Mouse (Mus musculus): ENCODE measurements at regions not wholly inside any gene's neighbourhood (a gene's known extent, or its start where the extent isn't known, plus 50 kb on each side); places are given as distances from the start of the nearest gene placed in this dataset.
A peak's percentile ranks its signal among the peaks of the same experiment; 100 is the strongest.

DNA sequence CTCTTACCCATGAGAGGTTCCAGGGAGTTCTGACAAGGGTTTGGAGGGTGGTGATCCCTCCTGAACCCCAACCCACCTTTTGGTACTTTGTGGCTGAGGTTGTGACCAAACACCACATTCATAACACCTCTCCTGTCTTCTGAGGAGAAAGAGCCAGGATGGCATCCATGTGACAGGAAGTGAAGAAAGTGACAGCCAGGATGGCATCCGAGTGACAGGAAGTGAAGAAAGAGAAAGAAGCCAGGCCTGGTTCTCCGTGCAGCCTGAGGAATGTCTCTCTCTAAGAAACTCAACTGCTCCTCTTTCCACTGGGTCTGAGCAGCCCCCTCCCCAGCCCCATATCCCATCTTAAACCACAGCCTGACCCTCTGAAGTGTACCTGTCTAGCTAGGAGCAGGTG lies 138.9 kb upstream of the Tle3 start:
- ATAC-seq (replicated peaks; ENCODE audit: insufficient number of reproducible peaks, low FRiP score, low TSS enrichment, poor library complexity, severe bottlenecking) = no peak

DNA sequence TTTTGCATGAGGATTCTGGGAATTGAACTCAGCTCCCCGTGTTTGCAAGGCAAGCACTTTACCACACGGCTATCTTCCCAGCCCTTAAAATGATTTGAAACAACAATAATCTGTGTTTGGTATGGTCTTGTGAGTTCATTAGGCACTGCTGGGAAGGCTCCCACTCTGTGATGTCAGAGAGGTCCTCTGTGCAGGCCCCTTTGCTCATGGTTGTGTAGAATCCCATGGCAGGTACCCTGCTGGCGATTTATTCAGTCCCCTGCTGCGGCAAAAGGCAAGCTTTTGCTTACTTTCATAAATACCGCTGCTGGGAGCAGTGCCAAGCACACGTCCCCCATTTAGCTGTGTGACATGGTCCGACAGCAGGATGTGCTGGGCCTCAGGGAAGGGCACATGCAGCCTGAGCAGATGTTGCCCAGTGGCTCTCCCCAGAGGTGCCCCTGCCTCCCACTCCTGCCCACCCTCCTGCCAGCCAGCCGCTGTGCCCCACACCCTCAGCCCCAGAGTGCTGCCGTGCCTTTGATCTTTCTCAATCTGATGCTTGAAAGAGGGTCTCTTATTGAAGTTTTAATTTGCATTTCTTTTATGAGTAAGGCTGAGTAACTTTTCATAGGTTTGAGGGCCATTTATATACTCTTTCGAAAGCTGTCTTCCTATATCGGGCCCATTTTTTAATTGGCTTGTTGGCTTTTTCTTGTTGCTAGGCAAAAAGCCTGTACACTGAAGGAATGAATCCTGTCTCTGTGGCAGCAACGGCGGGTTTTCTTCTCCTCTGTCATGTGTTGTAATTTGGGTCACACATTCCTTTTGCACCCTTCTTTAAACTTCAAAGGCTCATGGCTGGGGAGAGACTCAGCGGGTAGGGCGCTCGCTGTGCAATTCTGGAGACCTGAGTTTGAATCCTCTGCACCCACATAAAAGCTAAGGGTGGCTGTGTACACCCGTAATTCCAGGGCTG lies 136.2 kb upstream of the Tle3 start:
- no peak for ATAC-seq (replicated peaks; ENCODE audit: insufficient number of reproducible peaks, low FRiP score, low TSS enrichment, poor library complexity, severe bottlenecking)

DNA sequence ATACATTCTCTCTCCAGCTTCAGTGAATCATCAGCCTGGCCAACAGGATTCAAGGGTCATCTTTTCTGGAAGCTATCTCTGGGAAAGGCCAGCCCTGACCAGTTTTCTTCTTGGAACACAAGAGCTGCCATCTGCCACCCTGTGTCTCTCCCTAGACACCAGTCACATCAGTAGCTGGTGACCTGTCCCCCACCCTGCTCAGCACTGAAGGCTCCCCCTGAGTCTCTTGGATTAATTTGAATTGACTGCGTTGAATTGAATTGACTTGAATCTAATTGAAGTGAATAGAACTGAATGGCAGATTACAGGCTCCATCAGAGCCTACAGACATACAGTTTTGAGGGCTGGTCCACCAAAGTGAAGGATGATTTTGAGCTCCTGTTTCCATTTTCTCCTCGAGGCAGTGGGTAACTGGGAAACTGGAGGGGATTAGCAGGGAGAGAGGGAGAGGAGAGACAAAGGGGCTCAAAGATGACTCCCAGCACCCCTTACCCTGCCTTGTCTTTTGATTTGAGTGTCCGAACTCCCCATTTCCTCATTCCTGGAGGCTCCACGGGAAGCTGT lies 133.4 kb upstream of the Tle3 start:
- ATAC-seq (replicated peaks; ENCODE audit: insufficient number of reproducible peaks, low FRiP score, low TSS enrichment, poor library complexity, severe bottlenecking) = no peak

DNA sequence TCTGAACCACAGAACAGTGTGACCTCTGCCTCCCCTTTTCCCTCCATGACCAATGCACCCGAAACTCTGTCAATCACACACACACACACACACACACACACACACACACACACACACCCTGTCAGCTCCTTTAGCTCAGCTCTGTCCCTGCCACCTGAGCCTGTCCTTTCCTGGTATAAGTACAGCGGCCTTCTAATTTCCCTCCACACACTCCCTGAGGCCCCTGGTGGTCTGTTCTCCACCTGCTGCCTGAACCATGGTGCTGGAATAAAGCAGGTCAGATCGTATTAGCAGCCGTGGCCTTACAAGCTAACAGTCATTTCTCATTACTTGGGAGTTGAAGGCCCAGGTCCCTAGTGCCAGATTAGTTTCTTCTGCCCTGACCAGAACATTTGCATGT lies 132.8 kb upstream of the Tle3 start:
- ATAC-seq (replicated peaks; ENCODE audit: insufficient number of reproducible peaks, low FRiP score, low TSS enrichment, poor library complexity, severe bottlenecking) = no peak

DNA sequence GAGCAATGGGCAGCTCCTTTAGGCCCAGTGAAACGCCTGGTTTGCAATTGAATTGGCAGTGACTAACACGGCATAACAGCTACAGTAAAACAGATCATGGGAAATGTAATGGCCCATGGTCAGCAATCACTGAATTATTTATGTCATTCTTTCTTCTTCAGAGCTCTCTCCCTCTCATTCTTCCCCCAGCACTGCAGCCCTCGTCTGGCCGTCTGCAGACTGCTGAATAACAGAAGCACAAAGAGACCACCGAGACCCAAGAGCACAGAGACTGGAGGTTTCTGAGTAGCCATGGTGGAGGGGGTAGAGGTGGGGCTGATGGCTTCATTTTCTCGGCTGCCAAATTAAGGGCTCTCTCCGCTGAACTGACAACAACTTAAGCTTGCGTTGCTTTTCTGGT lies 130.7 kb upstream of the Tle3 start:
- ATAC-seq (replicated peaks; ENCODE audit: insufficient number of reproducible peaks, low FRiP score, low TSS enrichment, poor library complexity, severe bottlenecking) = no peak

DNA sequence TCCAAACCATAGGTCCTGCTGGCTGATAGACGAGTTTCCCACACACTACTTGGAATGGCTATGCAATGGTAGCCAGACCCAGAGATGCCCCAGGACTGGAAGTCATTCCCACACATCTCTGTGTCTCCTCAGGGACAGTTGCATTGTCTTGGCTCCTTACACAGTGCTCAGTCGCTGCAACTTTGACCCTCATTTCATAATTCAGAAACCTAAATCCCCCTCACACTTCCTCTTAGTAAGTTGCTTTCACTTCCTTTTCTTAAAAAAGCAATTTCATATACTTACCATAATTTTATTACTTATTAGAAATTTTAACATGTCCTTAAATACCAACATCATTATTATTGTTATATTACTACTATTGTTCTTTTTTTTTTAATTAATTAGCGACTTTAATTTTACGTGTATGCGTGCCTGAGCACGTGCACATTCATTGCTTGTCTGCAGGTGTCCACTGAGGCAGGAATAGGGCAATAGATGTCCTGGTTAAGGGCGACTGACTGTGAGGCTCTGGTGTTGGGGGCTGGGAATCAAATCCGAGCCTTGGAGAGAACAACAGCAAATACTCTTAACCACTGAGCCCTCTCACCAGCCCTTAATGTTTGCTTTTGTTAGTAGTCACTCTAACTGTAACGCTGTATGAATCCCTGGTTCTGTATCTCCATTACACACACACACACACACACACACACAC lies 129.9 kb upstream of the Tle3 start:
- ATAC-seq (replicated peaks; ENCODE audit: insufficient number of reproducible peaks, low FRiP score, low TSS enrichment, poor library complexity, severe bottlenecking) = peak; percentile 65; the same call in 1 of the 2 replicates

DNA sequence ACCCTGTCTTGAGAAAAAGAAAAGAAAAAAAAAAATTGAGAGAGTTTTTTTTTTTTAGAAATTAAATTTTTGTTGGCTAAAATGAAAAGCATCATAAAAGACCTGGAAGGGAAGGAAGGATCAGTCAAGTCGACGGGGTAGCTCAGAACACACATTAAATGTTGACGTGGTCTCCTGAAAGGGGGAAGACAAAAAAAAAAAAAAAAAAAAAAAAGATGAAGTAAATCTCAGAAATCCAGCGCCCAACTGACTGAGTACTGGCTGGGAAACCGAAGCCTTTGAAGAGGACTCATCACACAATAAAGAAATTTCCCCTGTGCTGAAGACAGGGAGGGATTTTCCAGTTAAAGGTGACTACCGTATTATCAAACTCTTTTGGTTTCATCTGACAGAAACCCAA lies 128.9 kb upstream of the Tle3 start:
- ATAC-seq (replicated peaks; ENCODE audit: insufficient number of reproducible peaks, low FRiP score, low TSS enrichment, poor library complexity, severe bottlenecking) = no peak

DNA sequence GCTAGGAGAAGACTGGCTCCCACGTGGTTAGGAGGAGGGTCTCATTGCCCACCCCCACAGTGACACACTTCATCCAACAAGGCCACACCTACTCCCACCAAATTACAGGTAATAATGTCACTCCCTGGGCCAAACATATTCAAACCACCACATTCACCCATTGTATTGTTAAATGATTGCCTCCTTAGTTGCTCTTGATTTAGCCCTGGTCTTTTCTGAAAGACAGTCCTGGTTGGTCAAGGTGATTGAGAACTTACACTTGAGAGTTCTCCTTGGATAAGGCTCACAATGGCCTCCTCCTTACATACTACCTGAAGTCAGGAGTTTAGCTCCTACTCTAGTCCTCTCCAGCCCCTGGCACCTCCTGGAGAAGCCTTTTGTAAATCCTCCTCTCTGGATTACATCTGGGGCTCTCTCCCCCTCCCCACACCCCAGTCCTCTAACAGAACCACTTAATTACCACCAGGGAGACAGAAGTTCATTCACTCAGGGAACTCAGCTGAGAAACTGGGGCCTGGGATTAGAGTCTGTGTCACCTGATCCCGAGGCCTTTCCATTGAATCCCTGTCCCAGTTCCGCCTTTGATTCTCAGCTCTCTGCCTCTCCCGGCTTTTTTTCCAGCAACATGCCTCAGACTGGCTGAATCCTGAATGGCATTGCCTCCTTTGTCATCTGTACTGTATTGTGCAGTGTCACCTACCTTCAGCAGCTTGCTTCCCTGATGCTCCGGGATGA lies 122.3 kb upstream of the Tle3 start:
- no peak for ATAC-seq (replicated peaks; ENCODE audit: insufficient number of reproducible peaks, low FRiP score, low TSS enrichment, poor library complexity, severe bottlenecking)

DNA sequence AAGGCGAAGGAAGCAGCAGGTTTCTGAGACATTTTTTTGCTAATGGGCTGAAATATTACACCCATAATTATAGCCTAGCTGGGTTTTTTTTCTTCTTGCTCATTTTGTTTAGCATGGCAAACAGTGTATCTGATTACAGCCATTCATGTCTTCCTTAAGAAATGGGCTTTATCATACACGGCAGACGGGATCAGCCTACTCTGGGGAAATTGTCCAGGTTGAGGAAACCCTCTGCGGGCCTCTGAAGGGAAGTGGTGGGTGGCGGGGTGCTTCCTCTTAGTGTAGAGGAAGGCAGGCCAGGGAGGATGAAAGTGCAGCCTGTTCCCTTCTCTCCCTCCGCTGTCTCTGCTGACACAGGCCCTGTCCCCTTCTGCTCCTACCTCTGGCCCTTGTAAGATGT lies 120.6 kb upstream of the Tle3 start:
- ATAC-seq (replicated peaks; ENCODE audit: insufficient number of reproducible peaks, low FRiP score, low TSS enrichment, poor library complexity, severe bottlenecking) = peak; percentile 91

DNA sequence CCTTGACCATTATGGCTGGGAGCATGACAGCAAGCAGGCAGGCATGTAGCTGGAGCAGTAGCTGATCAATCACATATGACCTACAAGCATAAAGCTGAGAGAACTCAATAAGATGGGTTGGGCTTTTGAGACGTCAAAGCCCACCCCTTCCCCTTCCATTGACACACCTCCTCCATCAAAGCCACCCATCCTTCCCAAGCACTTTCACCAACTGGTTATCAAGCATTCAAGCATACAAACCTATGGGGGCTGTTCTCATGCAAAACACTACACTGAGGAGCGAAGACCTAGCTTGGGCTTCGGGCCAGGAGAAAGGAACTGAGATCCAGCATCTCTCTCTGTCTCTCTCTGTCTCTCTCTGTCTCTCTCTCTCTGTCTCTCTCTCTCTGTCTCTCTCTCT lies 118.4 kb upstream of the Tle3 start:
- ATAC-seq (replicated peaks; ENCODE audit: insufficient number of reproducible peaks, low FRiP score, low TSS enrichment, poor library complexity, severe bottlenecking) = no peak

DNA sequence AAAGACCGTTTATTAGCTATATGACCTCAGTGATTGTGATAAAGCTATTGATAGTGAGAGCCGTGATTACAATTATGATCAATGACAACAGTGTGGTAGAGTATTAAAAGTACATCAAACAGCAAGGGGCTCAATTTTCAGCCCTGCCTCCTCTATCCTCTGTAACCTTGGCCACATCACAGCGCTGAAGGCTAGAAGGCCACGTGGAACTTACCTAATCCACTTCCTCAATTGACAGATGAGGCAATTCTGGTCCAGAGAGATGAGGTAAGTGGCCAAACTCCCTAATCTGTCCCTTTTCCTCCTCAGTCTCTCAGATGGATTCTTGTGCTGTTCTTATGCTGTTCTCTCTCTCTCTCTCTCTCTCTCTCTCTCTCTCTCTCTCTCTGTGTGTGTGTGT lies 114.7 kb upstream of the Tle3 start:
- peak; percentile 96 for ATAC-seq (replicated peaks; ENCODE audit: insufficient number of reproducible peaks, low FRiP score, low TSS enrichment, poor library complexity, severe bottlenecking)

DNA sequence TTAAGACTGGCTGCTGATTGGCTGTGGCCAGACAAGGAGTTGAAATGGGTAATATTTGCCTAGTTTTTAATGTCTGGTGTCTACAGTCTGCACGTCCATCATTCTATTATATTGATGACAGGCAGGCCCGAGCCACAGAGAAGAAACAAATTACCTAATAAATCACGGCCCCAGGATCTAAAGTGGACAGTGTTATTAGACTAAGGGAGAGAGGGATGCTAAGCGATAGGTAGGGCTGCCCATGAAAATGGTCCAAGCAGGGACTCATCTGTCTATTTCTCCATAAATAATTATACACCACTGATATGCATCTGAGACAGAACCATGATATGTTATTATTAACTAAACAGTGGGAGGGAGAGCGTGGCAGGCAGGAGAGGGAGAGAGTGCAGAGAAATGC lies 114.1 kb upstream of the Tle3 start:
- no peak for ATAC-seq (replicated peaks; ENCODE audit: insufficient number of reproducible peaks, low FRiP score, low TSS enrichment, poor library complexity, severe bottlenecking)

DNA sequence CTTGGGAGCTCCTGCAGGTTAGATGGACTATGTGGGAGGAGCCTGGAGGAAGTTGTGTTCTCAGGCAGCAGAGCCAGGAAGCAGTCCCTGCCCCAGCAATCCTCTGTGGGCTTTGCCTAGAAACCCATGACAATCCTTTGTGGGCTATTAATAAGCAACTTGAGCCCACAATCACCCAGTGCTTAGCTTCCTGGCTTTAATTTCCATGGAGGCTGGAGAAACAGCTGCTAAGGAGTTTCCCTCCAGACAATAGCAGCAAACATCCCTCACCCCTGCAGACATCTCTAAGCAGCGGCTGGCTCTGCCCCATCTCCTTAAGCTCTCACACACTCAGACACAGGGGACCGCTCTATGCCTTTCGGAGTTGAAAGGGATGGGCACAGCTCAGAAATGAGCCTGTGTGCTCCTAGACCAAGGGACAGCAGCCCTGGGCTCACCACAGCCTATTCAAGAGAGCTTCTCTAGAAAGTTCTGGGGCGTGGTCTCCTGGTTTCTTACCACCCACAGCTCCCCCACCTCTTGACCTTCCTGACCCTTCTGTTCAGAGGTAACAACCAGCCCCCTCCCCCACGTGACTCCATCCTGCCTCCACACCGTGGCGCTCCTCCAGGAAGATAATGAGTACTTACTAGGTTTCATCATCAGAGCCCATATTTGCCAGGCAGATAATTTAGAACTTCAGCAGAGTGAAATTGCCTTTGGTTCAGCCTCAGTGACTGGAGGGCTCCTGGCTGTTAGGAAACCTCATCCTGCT lies 112.6 kb upstream of the Tle3 start:
- ATAC-seq (replicated peaks; ENCODE audit: insufficient number of reproducible peaks, low FRiP score, low TSS enrichment, poor library complexity, severe bottlenecking) = no peak

DNA sequence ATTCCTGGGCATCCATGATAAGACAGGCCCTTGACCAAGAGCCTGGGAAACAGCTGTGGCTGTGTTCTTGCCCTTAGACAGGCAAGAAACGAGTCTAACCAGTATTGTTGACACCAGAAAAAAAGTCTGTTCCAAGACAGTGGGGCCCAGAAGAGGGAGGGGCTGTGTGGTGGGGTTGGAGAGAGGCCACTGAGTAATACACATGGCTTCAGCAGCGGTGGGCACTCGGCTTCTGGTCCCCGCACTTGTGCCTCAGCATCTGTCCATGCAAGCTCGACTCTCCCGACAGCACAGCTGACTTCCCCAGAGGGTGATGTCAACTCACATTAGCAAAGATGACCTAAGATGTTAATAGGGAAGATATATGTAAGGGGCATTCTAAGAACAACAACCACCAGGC lies 110.9 kb upstream of the Tle3 start:
- no peak for ATAC-seq (replicated peaks; ENCODE audit: insufficient number of reproducible peaks, low FRiP score, low TSS enrichment, poor library complexity, severe bottlenecking)

DNA sequence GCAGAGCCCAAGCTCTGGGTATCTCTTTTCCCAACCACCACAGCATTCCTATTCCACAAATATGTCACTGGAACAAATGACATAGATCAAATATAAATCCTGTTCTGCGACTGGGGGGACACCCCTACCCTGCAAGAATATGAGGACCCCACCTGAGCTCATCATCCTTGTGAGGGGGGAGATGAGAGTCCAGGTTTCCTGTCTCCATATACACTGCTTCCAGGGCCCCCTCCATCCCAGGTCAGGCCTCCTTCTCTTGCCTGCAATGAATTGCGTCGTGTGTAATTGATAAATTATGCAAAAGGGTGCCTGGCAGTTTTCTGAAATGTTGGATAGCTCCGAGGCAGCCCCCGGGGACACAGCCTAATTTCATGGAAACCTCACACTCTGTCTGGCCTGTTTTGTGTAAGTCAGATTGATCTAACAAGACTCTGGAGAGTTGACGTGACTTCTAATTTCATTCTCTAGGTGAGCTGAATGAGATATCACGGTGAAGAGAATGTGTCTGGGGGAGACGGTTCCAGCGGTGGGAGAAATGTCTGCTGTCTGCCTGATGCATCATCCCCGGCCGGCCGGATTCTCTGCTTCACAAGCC lies 110.3 kb upstream of the Tle3 start:
- no peak for ATAC-seq (replicated peaks; ENCODE audit: insufficient number of reproducible peaks, low FRiP score, low TSS enrichment, poor library complexity, severe bottlenecking)

DNA sequence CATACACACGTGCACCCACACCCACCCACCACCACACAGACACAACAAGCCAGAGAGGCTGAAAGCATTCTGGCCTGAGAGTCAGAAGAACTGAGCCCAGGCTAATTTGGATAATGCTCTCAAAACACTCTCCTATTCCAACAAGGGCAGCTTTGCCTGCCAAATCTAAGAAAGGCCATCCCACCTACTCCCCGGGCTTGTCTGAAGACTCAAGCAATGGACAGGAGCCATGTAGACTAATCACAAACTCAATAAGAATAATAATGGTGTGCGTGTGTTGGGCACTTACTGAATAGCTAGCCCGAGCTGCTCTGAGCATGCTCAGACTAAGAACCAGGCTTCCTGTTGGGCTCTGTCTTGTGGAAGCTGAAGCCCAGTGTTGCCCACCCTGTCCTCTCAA lies 108.8 kb upstream of the Tle3 start:
- ATAC-seq (replicated peaks; ENCODE audit: insufficient number of reproducible peaks, low FRiP score, low TSS enrichment, poor library complexity, severe bottlenecking) = no peak

DNA sequence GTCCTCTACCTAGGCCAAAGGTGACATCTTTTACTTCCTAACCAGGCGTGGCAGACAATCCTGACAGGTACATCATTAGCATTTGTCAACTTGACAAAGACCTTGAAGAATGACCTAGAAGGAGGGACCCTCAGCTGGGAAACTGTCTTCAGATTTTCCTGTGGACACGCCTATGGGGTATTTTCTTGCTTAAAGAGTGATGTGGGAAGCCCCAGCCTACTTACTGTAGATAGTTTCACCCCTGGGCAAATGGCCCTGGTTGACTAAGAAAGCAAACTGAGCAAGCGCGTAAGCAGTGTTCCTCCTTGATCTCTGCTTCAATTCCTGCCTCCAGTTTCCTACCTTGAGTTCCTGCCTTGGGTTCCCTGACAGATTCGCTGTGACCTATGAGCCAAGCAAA lies 106.7 kb upstream of the Tle3 start:
- ATAC-seq (replicated peaks; ENCODE audit: insufficient number of reproducible peaks, low FRiP score, low TSS enrichment, poor library complexity, severe bottlenecking) = no peak

DNA sequence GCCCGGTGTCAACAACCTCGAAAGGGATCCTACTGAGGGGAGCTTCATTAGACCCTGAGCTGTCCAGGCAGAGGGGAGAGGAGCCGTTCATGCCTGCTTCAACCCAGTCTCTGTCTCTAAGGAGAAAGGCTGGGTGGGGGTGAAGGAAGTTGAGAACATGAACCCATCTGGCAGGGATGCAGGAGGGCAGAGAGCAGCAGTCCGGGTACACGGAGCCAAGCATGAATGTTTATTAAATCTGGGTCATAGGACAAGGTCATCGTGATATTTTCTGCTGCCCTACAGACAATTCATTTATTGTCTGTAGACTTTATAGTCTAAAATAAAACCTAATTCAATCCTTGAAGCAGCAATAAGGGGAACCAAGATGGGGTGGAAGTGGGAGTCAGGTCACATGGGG lies 105.2 kb upstream of the Tle3 start:
- ATAC-seq (replicated peaks; ENCODE audit: insufficient number of reproducible peaks, low FRiP score, low TSS enrichment, poor library complexity, severe bottlenecking) = no peak

Measured in monocyte, adult 5-6 weeks (primary cell).